Mouse (Mus musculus) limb, embryonic 14.5 days (tissue): ENCODE results near the gene Dstn. TPM values are rescaled to one million over a fixed set of nuclear protein-coding genes. Genes with fewer than 3 reads are reported as not detected.

ENCODE experiments used
- ATAC-seq: fragments of 200-750 bp; cut with Nextera tagmentation; 2 replicates; pipeline ENCODE4 v1.8.0; 2017; ENCODE audit warnings: low read depth, moderate number of reproducible peaks, moderate TSS enrichment; ENCODE audit not compliant: low FRiP score
- DNase-seq: peaks from one replicate; pipeline ENCODE4 v3.0.0-alpha.2; 2015; ENCODE audit warnings: low spot score
- H3K27ac ChIP-seq: fragments of 300-500 bp; sonication (generic); replicated peaks from 2 replicates; pipeline ENCODE4 v1.5.1; 2014; ENCODE audit warnings: low read depth, mild to moderate bottlenecking, low read length, moderate library complexity, mixed read lengths
- H3K27me3 ChIP-seq: fragments of 300-500 bp; sonication (generic); 2 replicates; pipeline ENCODE4 v1.6.1; 2014; ENCODE audit warnings: low read length, mixed read lengths; ENCODE audit not compliant: control insufficient read depth, insufficient read depth
- H3K36me3 ChIP-seq: fragments of 300-500 bp; sonication (generic); 2 replicates; pipeline ENCODE4 v1.6.1; 2014; ENCODE audit warnings: mild to moderate bottlenecking, low read length, moderate library complexity, mixed read lengths; ENCODE audit not compliant: control insufficient read depth, insufficient read depth
- H3K4me1 ChIP-seq: fragments of 300-500 bp; sonication (generic); 2 replicates; pipeline ENCODE4 v1.6.1; 2014; ENCODE audit warnings: antibody characterized with exemption, low read length, mixed read lengths; ENCODE audit not compliant: control insufficient read depth, insufficient read depth
- H3K4me2 ChIP-seq: fragments of 300-500 bp; sonication (generic); replicated peaks from 2 replicates; pipeline ENCODE4 v1.6.1; 2014; ENCODE audit warnings: low read depth, mild to moderate bottlenecking, low read length, moderate library complexity; ENCODE audit not compliant: severe bottlenecking
- H3K4me3 ChIP-seq: fragments of 300-500 bp; sonication (generic); replicated peaks from 2 replicates; pipeline ENCODE4 v1.5.1; 2014; ENCODE audit warnings: low read length
- H3K9ac ChIP-seq: fragments of 300-500 bp; sonication (generic); 2 replicates; pipeline ENCODE4 v1.6.1; 2014; ENCODE audit warnings: mild to moderate bottlenecking, low read depth, low read length, moderate library complexity; ENCODE audit not compliant: severe bottlenecking
- H3K9me3 ChIP-seq: fragments of 300-500 bp; sonication (generic); 2 replicates; pipeline ENCODE4 v1.6.1; 2016; ENCODE audit warnings: low read length; ENCODE audit not compliant: control insufficient read depth
- POLR2A ChIP-seq: fragments of 200-500 bp; IDR thresholded peaks from 2 replicates; pipeline ENCODE4 v1.8.0; 2012; ENCODE audit warnings: inconsistent platforms, mild to moderate bottlenecking, moderate library complexity, borderline replicate concordance; ENCODE audit not compliant: insufficient read depth, insufficient read length; ENCODE audit errors: extremely low read depth
- WGBS: fragments of 180-500 bp; shearing (Covaris S2); extraction: QIAGEN DNeasy Blood & Tissue Kit; methylation state at CpG from one replicate; pipeline ENCODE4 v1.1.7; 2014; 5-methylcytosine and 5-hydroxymethylcytosine counted together
- polyA plus RNA-seq, 2 experiments: library from polyadenylated mRNA; depleted of rRNA in 1 of 2; stranded (reverse) in 1 of 2; unstranded in 1 of 2; fragments of >200 nt; fragmentation: Nextera tagmentation in 1 of 2; extraction: Ambion mirVana in 1 of 2; gene quantifications; 2 replicates each; pipeline versions ENCODE4 v1.2.1 to v1.2.3; 2012 to 2014

Gene Dstn
- polyA plus RNA-seq, 2 experiments = 111 to 437 TPM

- DNase-seq (no peak), ATAC-seq (no peak)
- TF ChIP-seq POLR2A = no peak
- 86% methylated on average over 5 of the region's 5 CpGs for WGBS
- Histone ChIP-seq H3K27ac (no peak overlapping the region), H3K9me3 (no peaks in the 10 kb centered on the region), H3K9ac (no peak overlapping the region), H3K4me2 (no peak overlapping the region), H3K27me3 (no peaks in the 10 kb centered on the region), H3K4me3 (no peak overlapping the region), H3K36me3 (0 out of 2 replicates have a peak, but pooled peaks cover 2% of the 10 kb centered on the region), H3K4me1 (no peaks in the 10 kb centered on the region; the same call in 1 of the 2 replicates)
Observed at GRCm38 (mm10) chr2:143933516-143933915, 18.4 kb downstream of the Dstn start.

GRCm38 (mm10) chr2:143934439-143934838 is 19.3 kb downstream of the Dstn start:
- Histone ChIP-seq H3K9ac (no peak overlapping the region), H3K27ac (no peak overlapping the region), H3K4me1 (no peaks in the 10 kb centered on the region; the same call in 1 of the 2 replicates), H3K9me3 (no peaks in the 10 kb centered on the region), H3K4me2 (no peak overlapping the region), H3K4me3 (no peak overlapping the region), H3K27me3 (no peaks in the 10 kb centered on the region), H3K36me3 (peaks cover 9% of the 10 kb centered on the region)
- no peak for DNase-seq
- WGBS = 89% methylated on average over 8 of the region's 8 CpGs
- no peak for ATAC-seq
- no peak for TF ChIP-seq POLR2A

GRCm38 (mm10) chr2:143937861-143938260 is 22.7 kb downstream of the Dstn start:
- no peaks in the 10 kb centered on the region for H3K9me3 ChIP-seq
- no peaks in the 10 kb centered on the region for H3K27me3 ChIP-seq
- peaks cover 30% of the 10 kb centered on the region for H3K36me3 ChIP-seq
- no peak overlapping the region for H3K27ac ChIP-seq
- no peak overlapping the region for H3K4me2 ChIP-seq
- H3K4me3 ChIP-seq = no peak overlapping the region
- no peak for ATAC-seq
- H3K4me1 ChIP-seq = no peaks in the 10 kb centered on the region; the same call in 1 of the 2 replicates
- no peak overlapping the region for H3K9ac ChIP-seq
- DNase-seq = no peak
- TF ChIP-seq POLR2A = no peak
- WGBS = 76% methylated on average over 2 of the region's 2 CpGs

- no peak for TF ChIP-seq POLR2A
- H3K9ac ChIP-seq = no peak overlapping the region
- no peak overlapping the region for H3K4me3 ChIP-seq
- peaks cover 52% of the 10 kb centered on the region for H3K36me3 ChIP-seq
- H3K27ac ChIP-seq = no peak overlapping the region
- no peaks in the 10 kb centered on the region for H3K27me3 ChIP-seq
- no peaks in the 10 kb centered on the region for H3K9me3 ChIP-seq
- no peaks in the 10 kb centered on the region; the same call in 1 of the 2 replicates for H3K4me1 ChIP-seq
- no peak for DNase-seq
- H3K4me2 ChIP-seq = no peak overlapping the region
- 86% methylated on average over 5 of the region's 5 CpGs for WGBS
- no peak for ATAC-seq
Observed at GRCm38 (mm10) chr2:143940406-143940805, 25.3 kb downstream of the Dstn start.

- Histone ChIP-seq H3K27ac (no peak overlapping the region), H3K4me1 (no peaks in the 10 kb centered on the region), H3K27me3 (no peaks in the 10 kb centered on the region), H3K36me3 (peaks cover 83% of the 10 kb centered on the region), H3K9me3 (no peaks in the 10 kb centered on the region), H3K4me2 (no peak overlapping the region), H3K4me3 (no peak overlapping the region), H3K9ac (no peak overlapping the region)
- ATAC-seq (no peak), DNase-seq (no peak)
- 98% methylated on average over 3 of the region's 3 CpGs for WGBS
- TF ChIP-seq POLR2A = no peak
Observed at GRCm38 (mm10) chr2:143944796-143945195, 29.7 kb downstream of the Dstn start.
